Mouse (Mus musculus): ENCODE data around the gene Mttp. TPM values are rescaled to one million over a fixed set of nuclear protein-coding genes. Genes with fewer than 3 reads are reported as not detected.

Gene Mttp
- total RNA-seq, 1 experiment from 2014 or later = 2.5 TPM

DNA sequence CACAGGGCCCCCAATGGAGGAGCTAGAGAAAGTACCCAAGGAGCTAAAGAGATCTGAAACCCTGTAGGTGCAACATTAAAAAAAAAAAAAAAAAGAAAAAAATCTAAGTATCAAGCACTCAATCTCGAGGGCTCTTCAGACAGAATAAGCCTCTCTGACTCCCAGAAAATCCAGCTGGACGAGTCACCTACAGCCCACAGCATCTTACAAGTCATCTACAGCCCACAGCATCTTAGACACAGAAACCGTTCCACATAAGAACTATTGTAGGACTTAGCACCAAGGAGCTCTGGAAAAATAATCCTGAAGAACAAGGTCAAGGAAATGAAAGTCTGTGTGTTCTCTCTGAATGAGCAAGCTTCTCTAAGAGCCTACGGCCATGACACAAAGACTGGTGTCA lies 42.8 kb downstream of the Mttp start:
- ATAC-seq (replicated peaks; ENCODE audit: insufficient number of reproducible peaks, low FRiP score, low TSS enrichment, poor library complexity, severe bottlenecking) = no peak

DNA sequence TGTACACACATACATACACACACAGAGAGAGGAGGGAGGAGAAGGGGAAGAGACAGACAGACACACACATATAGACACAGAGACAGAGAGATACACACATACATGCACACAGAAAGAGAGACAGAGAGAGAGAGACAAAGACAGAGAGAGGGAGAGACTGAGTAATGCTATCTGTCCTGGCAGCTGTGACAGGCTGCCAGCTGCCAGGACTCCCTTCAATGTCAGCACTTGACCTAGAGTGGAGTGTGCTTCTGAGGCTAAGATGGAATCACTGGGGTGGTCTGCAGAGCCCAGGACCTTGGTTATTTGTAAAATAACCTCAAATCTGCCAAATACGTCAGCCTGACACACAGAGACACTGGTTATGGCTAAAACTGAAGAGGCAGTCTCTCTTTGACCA lies 47.0 kb downstream of the Mttp start:
- ATAC-seq (replicated peaks; ENCODE audit: insufficient number of reproducible peaks, low FRiP score, low TSS enrichment, poor library complexity, severe bottlenecking) = no peak

DNA sequence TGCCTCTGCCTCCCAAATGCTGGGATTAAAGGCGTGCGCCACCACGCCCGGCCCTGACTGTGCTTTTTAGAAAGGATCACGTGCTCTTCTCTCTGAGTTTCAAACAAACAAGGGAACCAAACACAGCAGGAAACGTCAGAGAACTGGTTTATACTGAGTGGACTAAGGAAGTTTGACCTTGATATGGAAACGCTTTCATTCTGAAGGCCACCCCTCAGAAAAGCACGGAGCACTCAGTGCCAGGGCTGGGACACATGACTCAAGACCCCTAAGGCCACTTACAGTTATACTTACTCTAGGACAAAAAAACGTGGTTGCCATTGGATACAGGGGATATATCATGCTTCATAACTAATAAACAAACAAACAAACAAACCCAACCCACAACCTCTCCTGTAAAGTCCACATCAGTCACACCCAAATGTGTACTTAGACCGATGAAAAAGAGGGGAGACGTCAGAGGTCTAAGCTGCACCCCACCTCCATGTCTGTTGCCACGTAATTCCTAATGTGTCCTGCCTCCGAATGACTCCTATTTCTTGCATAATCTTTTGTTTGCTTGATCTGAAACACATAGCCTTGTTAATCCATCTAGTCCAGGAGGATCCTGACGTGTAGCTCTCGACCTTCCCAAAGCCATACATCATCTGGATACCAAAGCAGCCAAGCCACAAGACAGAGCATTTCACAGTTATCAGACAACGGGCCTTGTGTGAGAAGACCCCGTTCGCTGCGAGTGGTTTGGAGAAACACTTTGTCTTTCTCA lies 48.3 kb downstream of the Mttp start:
- ATAC-seq (replicated peaks; ENCODE audit: insufficient number of reproducible peaks, low FRiP score, low TSS enrichment, poor library complexity, severe bottlenecking) = no peak

DNA sequence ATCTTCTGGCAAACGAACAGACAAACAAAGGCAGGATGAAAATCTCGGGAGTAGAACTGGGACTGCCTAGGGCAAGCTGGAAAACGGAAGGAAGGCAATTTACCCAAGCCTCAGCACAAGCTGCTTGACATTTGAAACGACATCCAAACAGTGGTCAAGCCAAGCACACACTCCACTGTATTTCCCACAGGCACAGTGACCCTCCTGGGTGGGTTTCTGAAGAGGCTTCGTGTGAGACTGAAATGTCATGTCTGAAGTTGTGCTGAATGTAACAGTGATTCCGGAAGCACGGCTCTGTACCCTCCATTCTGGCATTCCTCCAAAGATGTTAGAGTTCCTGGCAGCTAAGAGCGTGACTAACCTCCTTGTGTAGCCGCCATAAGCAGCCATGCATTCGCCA lies 49.0 kb downstream of the Mttp start:
- no peak for ATAC-seq (replicated peaks; ENCODE audit: insufficient number of reproducible peaks, low FRiP score, low TSS enrichment, poor library complexity, severe bottlenecking)

DNA sequence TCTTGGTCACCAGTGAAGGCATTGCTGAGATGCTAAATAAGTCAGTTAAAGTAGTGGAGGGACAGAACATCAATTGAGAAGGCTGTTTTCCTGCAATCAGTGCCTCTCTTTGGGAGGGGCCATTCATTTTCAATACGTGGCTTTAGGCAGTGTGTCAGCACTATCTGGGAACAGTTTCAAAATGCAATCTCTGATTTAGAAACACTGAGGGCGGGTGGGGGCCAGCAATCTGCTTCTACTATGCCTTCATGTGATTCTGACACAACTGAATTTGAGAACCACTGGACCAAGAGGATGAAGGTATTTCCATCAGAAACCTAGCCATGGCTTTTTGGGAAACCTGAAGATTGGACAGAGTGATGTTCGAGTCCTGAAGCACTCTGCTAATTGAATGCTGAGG lies 49.5 kb downstream of the Mttp start:
- no peak for ATAC-seq (replicated peaks; ENCODE audit: insufficient number of reproducible peaks, low FRiP score, low TSS enrichment, poor library complexity, severe bottlenecking)

DNA sequence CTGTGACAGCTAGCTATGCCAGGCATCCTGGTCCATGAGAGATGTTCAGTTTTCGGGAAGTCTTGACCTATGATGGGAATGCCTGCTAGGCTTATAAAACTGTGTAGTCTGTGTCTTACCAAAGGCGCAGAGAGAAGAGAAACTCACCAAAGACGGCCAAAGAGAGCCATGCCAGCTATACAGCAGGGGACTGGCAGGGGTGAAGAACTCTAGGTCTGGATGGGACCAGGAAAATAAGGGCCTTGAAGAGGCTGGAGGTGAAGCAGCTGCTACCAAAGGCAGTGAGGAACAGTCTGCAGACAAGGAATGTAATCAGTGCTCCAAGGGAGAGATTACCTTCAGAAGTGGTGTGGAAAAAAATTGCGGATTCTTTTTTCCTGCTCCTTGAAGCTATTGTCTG lies 60.9 kb downstream of the Mttp start:
- ATAC-seq (replicated peaks; ENCODE audit: insufficient number of reproducible peaks, low FRiP score, low TSS enrichment, poor library complexity, severe bottlenecking) = no peak

DNA sequence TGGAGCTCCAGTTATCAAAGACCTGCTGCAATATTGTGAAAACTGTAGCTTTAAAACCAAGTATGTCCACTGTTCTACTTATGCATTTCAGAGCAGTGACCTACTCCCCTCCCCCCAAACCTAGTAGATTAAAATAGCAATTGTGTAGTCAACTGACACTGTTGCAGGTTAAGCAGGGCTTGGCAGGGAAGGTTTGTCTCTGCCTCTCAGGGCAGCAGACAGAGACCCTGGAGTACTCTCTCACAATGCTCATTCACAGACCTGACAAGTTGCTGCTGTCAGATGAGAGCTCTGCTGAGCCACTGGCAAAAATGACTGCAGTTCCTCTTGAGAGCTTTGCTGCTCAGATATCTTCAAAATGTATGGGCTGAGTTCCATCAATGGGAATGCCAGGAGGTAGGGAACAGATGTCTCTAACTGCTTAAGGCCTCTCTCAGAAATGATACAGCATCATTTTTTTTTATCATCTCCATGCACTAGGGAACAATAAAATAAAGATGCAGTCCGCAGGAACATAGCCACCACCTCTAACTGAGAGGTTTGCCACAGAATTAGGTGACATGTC lies 61.6 kb downstream of the Mttp start:
- ATAC-seq (replicated peaks; ENCODE audit: insufficient number of reproducible peaks, low FRiP score, low TSS enrichment, poor library complexity, severe bottlenecking) = no peak

DNA sequence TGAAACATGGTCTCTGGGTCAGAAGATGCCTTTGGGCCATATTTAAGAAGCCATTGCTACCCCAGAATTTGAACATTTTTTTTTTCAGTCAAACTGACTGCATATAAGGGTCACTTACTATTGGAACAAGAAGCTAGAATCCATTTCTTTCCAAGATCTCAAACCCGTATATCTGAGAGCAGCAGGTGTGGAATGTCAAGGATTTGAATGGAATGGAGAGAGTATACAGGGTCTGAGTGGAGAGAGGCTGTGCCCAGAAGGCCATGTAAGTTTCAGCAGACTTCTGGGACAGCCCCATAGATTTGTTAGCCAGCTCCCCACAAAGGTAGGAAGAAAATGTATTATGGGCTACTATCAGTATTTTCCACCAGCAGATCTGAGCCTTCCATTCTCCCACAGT lies 66.1 kb downstream of the Mttp start:
- ATAC-seq (replicated peaks; ENCODE audit: insufficient number of reproducible peaks, low FRiP score, low TSS enrichment, poor library complexity, severe bottlenecking) = no peak

DNA sequence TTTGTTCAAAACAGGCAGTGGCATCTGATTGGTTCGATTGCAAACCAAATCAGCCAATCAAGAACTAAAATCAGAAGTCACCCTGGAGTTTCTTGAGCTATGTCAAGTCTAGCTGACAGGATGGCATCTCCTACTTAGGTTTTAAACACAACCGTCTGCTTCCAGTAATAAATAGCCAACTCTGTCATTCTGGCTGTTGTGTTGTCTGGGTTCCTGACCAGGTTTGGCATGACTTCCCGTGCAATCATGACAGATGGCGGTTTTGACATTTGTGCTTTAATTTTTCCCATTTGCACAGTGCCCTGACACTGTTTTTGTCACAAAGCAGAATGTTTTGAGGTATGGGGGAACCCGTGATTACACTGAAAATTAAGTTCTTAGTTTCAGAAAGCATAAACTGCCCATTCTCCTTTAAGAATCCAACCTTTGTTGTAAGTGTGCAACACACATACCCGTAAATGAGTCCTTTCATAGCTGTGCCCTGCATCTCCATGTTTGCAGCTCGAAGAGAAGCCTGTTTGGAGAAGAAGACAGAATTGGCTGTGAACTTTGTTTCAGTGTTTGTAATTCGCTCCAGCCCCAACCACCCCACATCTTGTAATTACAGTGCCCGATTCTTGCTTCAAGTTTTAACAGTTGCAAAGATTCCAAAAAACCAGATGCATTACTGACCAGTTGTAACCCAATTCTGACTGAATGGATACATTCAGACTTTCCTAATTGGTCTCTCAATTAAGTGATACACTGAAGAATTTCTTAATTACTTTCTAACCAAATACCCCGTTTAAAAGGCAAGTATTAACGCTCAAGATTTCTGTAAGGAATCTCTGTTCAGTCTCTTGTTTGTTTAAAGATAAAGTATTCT lies 67.1 kb downstream of the Mttp start:
- ATAC-seq (replicated peaks; ENCODE audit: insufficient number of reproducible peaks, low FRiP score, low TSS enrichment, poor library complexity, severe bottlenecking) = no peak

DNA sequence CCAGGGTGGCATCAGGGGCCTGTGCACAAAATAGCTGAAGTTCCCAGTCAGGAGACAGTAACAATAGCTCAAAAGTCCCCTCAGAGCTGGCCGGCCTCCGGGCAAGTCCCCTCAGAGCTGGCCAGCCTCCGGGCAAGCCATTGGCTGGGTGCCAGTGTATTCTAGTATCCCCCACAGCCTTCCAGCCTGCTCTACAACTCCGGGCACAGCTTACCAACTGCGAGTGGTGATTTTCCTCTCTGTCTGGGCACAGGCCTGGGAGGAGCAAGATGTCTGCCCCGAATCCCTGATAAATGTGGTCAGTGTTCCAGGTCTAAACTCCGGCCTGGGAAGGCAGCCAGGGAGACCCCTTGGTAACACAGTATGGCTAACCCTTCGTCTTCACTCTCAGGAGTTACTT lies 69.6 kb downstream of the Mttp start:
- ATAC-seq (replicated peaks; ENCODE audit: insufficient number of reproducible peaks, low FRiP score, low TSS enrichment, poor library complexity, severe bottlenecking) = no peak

DNA sequence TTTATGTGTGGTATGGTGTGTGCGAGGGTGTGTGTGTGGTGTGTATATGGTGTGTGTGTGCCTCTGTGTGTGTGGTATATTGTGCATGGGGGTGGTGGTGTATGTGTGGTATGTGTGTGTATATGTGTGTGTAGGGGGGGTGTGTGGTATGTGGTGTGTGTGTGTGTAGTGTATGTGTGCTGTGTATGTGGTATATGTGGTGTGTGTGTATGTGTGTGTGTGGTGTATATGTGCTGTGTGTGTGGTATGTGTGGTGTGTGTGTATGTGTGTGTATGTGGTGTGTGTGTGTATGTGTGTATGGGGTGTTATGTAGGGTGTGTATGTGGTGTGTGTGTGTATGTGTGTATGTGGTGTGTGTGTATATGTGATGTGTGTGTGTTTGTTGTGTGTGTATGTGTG lies 70.6 kb downstream of the Mttp start:
- ATAC-seq (replicated peaks; ENCODE audit: insufficient number of reproducible peaks, low FRiP score, low TSS enrichment, poor library complexity, severe bottlenecking) = no peak

DNA sequence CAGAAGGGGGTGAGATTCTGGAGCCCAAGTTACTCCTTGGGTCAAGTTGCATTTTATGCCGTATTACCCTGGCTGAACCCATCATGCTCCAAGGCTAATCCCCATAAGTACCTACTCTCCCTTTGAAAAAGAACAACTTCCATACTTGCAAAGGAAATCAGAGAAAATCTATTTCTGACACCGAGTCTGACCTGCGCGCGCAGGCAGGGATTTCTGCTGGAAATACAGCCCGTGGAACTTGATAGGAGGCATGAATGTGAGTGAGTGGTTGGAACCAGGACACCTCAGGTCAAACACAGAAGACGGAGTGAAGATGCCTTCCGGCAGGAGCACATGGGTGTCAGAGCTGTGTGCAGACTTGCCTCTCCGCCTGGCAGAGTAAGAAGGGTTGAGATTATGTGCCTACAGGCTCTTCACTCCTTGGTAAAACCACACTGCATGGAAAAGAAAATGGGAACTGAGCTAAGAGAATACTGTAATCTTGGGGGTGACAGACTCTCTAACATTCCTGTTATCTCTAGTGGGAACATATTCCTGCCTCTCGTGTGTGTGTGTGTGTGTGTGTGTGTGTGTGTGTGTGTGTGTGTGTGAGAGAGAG lies 73.2 kb downstream of the Mttp start:
- no peak for ATAC-seq (replicated peaks; ENCODE audit: insufficient number of reproducible peaks, low FRiP score, low TSS enrichment, poor library complexity, severe bottlenecking)

DNA sequence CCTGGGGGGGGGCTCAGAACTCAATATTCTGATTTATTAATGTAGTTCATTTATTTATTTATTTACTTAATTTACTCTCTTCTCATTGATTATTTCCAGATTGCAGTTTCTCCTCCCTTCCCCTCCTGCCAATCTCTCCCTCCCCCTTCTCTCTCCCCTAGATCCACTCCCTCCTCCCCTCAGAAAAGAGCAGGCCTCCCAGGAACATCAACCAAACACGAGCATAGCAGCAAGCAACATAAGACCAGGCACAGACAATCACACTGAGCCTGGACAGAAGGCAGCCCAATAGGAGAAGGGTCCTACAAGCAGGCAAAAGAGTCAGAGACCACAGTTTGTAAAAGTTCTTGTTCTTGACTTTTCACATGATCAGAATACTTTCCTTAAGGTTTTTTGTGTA lies 73.8 kb downstream of the Mttp start:
- ATAC-seq (replicated peaks; ENCODE audit: insufficient number of reproducible peaks, low FRiP score, low TSS enrichment, poor library complexity, severe bottlenecking) = no peak

DNA sequence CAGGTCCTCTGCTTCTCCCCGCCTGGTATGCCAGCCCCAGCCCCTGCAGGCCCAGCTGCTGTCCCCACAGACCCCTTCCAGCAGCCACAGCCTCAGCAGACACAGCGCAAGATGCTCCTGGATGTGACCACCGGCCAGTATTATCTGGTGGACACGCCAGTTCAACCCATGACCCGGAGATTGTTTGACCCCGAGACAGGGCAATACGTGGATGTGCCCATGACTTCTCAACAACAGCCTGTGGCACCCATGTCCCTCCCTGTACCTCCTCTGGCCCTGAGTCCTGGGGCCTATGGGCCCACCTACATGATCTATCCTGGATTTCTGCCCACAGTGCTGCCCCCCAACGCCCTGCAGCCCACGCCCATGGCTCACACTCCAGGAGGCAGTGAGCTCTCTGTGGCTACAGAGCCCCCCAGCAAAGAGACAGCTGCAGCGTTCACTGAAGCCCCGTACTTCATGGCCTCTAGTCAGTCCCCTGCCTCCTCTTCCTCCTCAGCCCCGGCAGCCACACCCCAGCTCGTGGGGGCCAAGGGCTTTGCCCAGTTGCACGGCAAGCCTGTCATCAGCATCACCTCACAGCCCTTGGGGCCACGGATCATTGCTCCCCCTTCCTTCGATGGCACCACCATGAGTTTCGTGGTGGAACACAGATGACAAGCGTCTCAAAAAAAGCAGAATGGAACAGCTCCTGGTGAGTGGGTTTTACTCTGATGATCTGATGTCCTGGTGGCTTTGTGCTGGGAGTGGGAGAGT lies 74.8 kb downstream of the Mttp start:
- ATAC-seq (replicated peaks; ENCODE audit: insufficient number of reproducible peaks, low FRiP score, low TSS enrichment, poor library complexity, severe bottlenecking) = no peak

DNA sequence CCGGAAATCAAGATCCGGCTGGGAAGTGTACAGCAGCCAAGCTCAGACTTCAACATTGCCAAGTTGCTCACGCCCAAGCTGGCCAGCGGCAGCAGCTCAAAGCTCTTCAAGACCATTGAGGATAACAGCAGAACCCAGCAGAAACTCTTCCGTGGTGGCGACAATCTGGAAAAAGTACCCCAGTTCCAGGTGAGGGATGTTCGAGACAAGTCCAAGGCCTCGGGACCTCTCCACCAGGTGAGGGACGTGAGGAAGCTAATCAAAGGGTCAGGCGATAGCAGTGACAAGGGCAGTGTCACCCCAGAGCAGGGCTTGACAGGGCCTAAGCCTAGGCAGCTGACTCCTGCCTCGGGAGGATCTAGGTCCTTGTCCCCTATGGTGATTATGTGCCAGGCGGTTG lies 76.7 kb downstream of the Mttp start:
- no peak for ATAC-seq (replicated peaks; ENCODE audit: insufficient number of reproducible peaks, low FRiP score, low TSS enrichment, poor library complexity, severe bottlenecking)

DNA sequence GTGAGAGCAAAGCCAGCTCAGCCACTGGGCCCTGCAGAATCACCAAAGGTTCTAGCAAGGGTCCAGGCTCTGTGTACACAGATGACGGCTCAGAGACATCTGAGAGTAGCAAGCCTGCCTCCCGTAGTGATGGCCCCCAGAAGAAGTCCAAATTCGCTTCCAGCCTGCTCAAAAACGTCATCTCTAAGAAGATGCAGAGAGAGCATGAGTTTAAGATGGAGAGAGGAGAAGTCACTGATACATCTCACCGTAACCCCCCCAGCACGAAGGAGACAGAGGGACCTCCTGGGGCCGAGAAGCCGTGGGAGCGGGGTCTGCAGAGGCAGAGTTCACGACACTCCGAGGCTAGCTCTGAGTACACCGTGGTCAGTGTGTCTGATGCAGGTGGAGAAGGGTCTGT lies 77.5 kb downstream of the Mttp start, which contains the start of gene Gm5105:
Gm5105 (minus strand) TSS at position 101 of the 400 bp plus-strand sequence.
- no peak for ATAC-seq (replicated peaks; ENCODE audit: insufficient number of reproducible peaks, low FRiP score, low TSS enrichment, poor library complexity, severe bottlenecking)

DNA sequence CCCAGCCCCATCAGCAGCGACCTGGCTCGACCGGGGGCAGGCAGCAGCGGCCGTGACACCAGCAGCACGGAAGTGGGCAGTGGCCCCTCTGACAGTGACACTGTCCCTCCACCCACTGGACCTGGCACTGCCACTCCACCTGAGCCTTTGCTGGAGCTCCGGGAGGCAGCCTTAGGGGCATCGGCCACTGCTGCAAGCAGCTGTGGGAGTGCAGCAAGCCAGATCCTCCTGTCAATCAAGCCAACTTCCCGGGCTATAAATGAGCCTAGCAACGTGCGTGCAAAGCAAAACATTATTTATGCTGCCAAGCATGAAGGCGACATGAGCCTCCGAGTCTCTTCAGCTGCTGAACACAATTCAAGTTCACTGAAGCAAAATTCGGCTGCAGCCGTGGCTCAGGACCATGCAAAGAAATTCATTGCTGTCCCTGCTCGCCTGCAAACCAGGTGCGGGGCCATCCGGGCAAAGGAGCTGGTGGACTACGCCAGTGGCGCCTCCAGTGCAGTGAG lies 78.4 kb downstream of the Mttp start:
- no peak for ATAC-seq (replicated peaks; ENCODE audit: insufficient number of reproducible peaks, low FRiP score, low TSS enrichment, poor library complexity, severe bottlenecking)

DNA sequence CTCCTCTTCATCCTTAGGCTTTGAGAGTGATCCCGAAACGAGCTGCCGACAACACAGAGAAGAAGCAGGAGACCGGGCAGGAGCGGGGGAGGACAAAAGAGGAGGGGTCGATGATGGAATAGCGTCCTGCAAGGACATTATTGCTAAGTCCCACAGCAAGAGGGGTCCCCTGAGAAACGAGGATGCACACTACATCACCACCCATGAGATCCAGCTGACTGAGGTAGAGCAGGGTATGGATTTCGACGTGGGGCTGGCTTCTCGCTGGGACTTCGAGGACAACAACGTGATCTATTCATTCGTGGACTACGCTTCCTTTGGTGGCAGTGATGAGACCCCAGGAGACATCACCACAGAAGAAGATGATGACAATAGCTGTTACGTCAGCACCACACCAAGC lies 78.8 kb downstream of the Mttp start:
- ATAC-seq (replicated peaks; ENCODE audit: insufficient number of reproducible peaks, low FRiP score, low TSS enrichment, poor library complexity, severe bottlenecking) = no peak

All from monocyte, adult 5-6 weeks (primary cell).